Mouse (Mus musculus) bone marrow, adult 2 months (tissue): ENCODE measurements at regions not wholly inside any gene's neighbourhood (a gene's known extent, or its start where the extent isn't known, plus 50 kb on each side); places are given as distances from the start of the nearest gene placed in this dataset.

Experiments
- CTCF ChIP-seq: fragments of 200-500 bp; IDR thresholded peaks from 2 replicates; pipeline ENCODE4 v1.5.1; 2011; ENCODE audit warnings: low read length, control low read depth; ENCODE audit not compliant: control insufficient read depth, insufficient read depth
- POLR2A ChIP-seq: fragments of 200-500 bp; IDR thresholded peaks from 2 replicates; pipeline ENCODE4 v1.6.1; 2011; ENCODE audit warnings: low read depth, mild to moderate bottlenecking, control low read depth, low read length, borderline replicate concordance; ENCODE audit not compliant: control insufficient read depth

DNA sequence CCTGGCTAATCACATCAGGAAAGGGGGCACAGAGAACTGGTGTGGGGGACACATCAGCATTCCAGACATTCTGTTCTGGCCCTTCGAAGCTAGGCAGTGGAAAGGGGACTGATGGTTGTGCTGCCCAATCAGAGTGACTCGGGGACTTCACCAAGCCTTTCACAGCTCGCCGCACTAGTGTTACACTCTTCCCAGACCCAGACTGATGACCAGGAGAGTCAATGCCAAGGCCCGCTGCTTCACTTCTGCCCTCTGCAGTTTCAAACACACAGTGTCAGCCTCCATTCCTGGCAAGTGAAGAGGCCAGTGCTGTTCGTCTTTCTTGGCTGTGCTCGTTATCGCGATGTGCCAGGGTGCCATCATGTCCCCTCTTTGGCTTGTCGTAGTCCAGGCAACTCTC lies 121.7 kb upstream of the Gm10181 start:
- TF ChIP-seq CTCF (no peak), POLR2A (no peak)
